Mouse (Mus musculus) heart, embryonic 10.5 days (tissue): ENCODE results near the gene Rtf1. TPM values are rescaled to one million over a fixed set of nuclear protein-coding genes. Genes with fewer than 3 reads are reported as not detected.
"Not testable (repeated sequence)": the region's sequence is repeated elsewhere in the genome, so short reads cannot be mapped to it uniquely, and the experiment has no call there.

Experiments used
- DNase-seq: peaks from one replicate; pipeline ENCODE4 v3.0.0-alpha.2; 2017; ENCODE audit warnings: low spot score
- H3K27ac ChIP-seq: fragments of 300-500 bp; sonication (generic); 2 replicates; pipeline ENCODE4 v1.5.1; 2016; ENCODE audit warnings: mild to moderate bottlenecking
- H3K27me3 ChIP-seq: fragments of 300-500 bp; sonication (generic); 2 replicates; pipeline ENCODE4 v1.6.1; 2016; ENCODE audit warnings: mild to moderate bottlenecking; ENCODE audit not compliant: poor library complexity, insufficient read depth, severe bottlenecking
- H3K36me3 ChIP-seq: fragments of 300-500 bp; sonication (generic); 2 replicates; pipeline ENCODE4 v1.6.1; 2016; ENCODE audit warnings: mild to moderate bottlenecking, moderate library complexity
- H3K4me1 ChIP-seq: fragments of 300-500 bp; sonication (generic); 2 replicates; pipeline ENCODE4 v1.6.1; 2016; ENCODE audit warnings: mild to moderate bottlenecking
- H3K4me3 ChIP-seq: fragments of 300-500 bp; sonication (generic); 2 replicates; pipeline ENCODE4 v1.5.1; 2016; ENCODE audit warnings: mild to moderate bottlenecking, moderate library complexity
- H3K9me3 ChIP-seq: fragments of 300-500 bp; sonication (generic); 2 replicates; pipeline ENCODE4 v1.6.1; 2016; ENCODE audit warnings: mild to moderate bottlenecking, moderate library complexity
- WGBS: fragments of 180-500 bp; shearing (Covaris S2); methylation state at CpG from one replicate; pipeline ENCODE4 v1.1.7; 2016; 5-methylcytosine and 5-hydroxymethylcytosine counted together
- polyA plus RNA-seq: library from polyadenylated mRNA; unstranded; fragments of >200 nt; fragmentation: Nextera tagmentation; extraction: Ambion mirVana; gene quantifications from 2 replicates; pipeline ENCODE4 v1.2.1, GENCODE M21; 2016

The Rtf1 gene
- polyA plus RNA-seq = 26.4 and 37.4 TPM in 2 replicates

DNA sequence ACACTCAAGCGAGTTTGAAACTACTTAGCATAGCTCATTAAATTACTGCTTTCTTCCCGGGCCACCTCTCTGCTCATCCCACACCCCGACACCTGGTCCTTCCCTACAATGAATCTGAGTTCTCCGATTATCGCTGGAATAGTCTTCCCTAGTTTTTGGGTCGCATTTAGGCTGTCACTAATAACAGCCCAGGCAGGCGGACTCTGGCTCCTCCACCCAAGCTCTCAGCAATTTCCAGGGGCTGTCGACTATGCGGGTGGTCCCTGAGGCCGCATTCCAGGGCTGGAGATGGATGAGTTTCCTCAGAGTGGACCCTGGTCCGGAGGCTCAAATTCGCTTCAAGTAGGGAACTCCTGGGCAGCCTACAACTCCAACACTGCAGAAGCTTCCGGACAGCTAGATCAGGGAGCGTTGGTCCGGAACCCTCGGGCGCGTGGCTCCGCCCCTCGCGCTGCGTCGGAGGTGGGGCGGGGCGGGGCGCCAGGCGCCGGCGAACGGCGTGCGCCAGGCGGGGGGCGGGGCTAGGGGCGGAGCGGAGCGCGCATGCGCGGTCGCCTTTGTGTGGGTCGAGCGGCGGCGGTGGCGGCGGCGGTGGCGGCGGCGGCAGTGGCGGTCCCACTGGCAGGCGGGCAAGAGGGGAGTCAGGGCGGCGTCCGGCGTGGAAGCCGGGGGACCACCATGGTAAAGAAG, at the start of gene Rtf1:
Gene Rtf1 (plus strand): TSS at position 544 of the 690 bp plus-strand sequence.
- WGBS = under 1% methylated on average over 58 of the region's 58 CpGs
- DNase-seq = peak; percentile 95
- peak within 1 kb of the TSS; percentile 86 for H3K4me3 ChIP-seq

DNA sequence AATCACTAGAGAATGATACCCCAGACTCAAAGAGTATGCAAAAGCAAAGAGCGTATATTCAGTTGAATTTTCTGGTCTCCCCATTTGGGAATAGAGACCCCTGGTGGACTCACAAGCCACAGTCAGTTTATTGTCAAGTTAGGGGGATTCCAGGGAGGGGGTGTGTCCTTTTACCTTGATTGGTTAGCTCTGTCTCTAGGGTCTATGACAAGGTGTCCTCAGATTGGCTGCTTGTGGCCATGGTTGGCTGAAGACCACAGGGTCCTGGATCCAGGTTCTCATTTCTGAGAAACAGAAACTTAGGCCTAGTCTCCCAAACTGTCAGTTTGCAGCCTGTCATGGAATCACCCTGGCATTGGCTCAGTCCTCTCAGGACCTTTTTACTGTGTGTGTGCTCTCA, 38.1 kb upstream of the Rtf1 start:
- no peaks in the 10 kb centered on the region for H3K4me1 ChIP-seq
- peaks cover 96% of the 10 kb centered on the region for H3K36me3 ChIP-seq
- no peak for DNase-seq
- H3K27me3 ChIP-seq = no peaks in the 10 kb centered on the region
- 83% methylated on average over 1 of the region's 1 CpGs for WGBS
- H3K4me3 ChIP-seq = no peak overlapping the region
- H3K9me3 ChIP-seq = no peaks in the 10 kb centered on the region
- no peak overlapping the region for H3K27ac ChIP-seq

More for the DNA sequence above, at the start of gene Rtf1:
- no peaks in the 10 kb centered on the region for H3K9me3 ChIP-seq
- H3K4me1 ChIP-seq = peaks cover 15% of the 10 kb centered on the region
- peak within 1 kb of the TSS; percentile 90 for H3K27ac ChIP-seq
- no peaks in the 10 kb centered on the region for H3K36me3 ChIP-seq
- H3K27me3 ChIP-seq = no peaks in the 10 kb centered on the region

- no peak overlapping the region for H3K27ac ChIP-seq
- H3K4me1 ChIP-seq = no peaks in the 10 kb centered on the region
- H3K27me3 ChIP-seq = no peaks in the 10 kb centered on the region
- DNase-seq = no peak
- WGBS = 92% methylated on average over 5 of the region's 5 CpGs
- peaks cover 97% of the 10 kb centered on the region for H3K36me3 ChIP-seq
- H3K4me3 ChIP-seq = no peak overlapping the region
- no peaks in the 10 kb centered on the region for H3K9me3 ChIP-seq
These were observed 33.5 kb upstream of the Rtf1 start for GRCm38 (mm10) chr2:119641214-119641912.

GRCm38 (mm10) chr2:119644254-119644653, 30.6 kb upstream of the Rtf1 start:
- Histone ChIP-seq H3K4me1 (no peaks in the 10 kb centered on the region), H3K4me3 (no peak overlapping the region), H3K9me3 (no peaks in the 10 kb centered on the region), H3K27me3 (no peaks in the 10 kb centered on the region), H3K36me3 (peaks cover 96% of the 10 kb centered on the region), H3K27ac (no peak overlapping the region)
- DNase-seq = no peak
- WGBS = 91% methylated on average over 5 of the region's 5 CpGs

DNA sequence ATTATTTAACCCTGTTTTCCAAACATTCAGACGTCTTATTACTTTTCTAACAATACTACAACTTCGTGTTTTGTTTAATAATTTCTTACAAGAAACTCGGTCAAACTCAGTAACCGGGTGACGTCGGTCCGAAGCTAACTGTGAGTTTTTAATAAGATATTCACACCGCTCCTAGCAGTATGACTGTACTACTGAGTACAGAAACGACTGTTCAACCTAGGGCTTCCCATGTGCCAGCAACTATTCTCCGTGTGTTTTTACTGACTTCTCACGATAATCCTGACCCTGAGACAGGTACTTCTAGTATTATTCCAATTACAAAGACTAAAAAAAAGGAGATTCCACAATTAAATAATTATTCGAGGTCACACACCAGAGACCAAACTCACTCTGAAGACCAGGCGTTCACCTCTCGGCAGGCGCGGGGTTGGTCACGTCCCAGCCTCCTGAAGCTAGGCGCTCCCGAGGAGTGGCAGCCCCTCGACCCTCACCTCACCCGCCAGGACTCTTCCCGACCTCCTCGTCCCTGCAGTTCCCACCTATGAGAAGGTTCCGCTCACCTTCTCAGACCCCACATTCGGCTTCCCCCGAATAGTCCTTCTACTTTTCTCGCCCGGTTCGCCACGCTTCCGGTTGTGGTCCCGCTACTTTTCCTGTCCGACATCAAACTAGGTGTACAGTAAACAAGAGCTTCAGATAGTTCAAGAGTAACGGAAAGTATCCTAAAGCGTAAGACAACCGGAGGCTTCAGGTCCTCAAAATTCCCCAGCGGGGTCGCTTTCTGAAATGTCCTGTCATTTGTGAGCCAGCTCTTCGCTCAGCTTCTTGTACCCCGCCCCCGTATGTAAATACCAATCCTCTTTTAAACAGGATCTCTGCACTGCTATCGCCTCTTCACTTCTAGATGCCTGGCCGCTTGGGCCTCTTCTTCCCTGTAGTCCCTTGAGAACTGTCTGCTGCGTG, 12.4 kb upstream of the Rtf1 start, which contains the start of gene Ndufaf1:
Gene Ndufaf1 (minus strand): TSS at position 608 of the 963 bp plus-strand sequence.
- Histone ChIP-seq H3K4me3 (peak within 1 kb of the TSS; percentile 91), H3K36me3 (peaks cover 27% of the 10 kb centered on the region), H3K27me3 (no peaks in the 10 kb centered on the region), H3K27ac (peak within 1 kb of the TSS; percentile 93), H3K4me1 (peaks cover 6% of the 10 kb centered on the region), H3K9me3 (no peaks in the 10 kb centered on the region)
- peak; percentile 94 for DNase-seq
- WGBS = 1% methylated on average over 44 of the region's 44 CpGs

GRCm38 (mm10) chr2:119665744-119666143, 9.1 kb upstream of the Rtf1 start:
- not testable (repeated sequence) for DNase-seq, H3K4me3 ChIP-seq, H3K27me3 ChIP-seq, H3K27ac ChIP-seq, H3K36me3 ChIP-seq, H3K9me3 ChIP-seq, H3K4me1 ChIP-seq
- 63% methylated on average over 21 of the region's 23 CpGs for WGBS

- Histone ChIP-seq H3K36me3 (no peaks in the 10 kb centered on the region), H3K4me3 (no peak overlapping the region), H3K27ac (no peak overlapping the region), H3K4me1 (peaks cover under 1% of the 10 kb centered on the region; the same call in 1 of the 2 replicates), H3K9me3 (no peaks in the 10 kb centered on the region), H3K27me3 (no peaks in the 10 kb centered on the region)
- WGBS = 14% methylated on average over 7 of the region's 7 CpGs
- no peak for DNase-seq
These were observed 5.9 kb upstream of the Rtf1 start for GRCm38 (mm10) chr2:119669010-119669409.

GRCm38 (mm10) chr2:119675215-119675784, 432 bp downstream of the Rtf1 start:
- peaks cover 3% of the 10 kb centered on the region for H3K36me3 ChIP-seq
- no peaks in the 10 kb centered on the region for H3K27me3 ChIP-seq
- peaks cover 15% of the 10 kb centered on the region for H3K4me1 ChIP-seq
- under 1% methylated on average over 38 of the region's 39 CpGs for WGBS
- H3K4me3 ChIP-seq = peak overlapping the region; percentile 86
- DNase-seq = peak; percentile 88
- peak overlapping the region; percentile 90 for H3K27ac ChIP-seq
- H3K9me3 ChIP-seq = no peaks in the 10 kb centered on the region

DNA sequence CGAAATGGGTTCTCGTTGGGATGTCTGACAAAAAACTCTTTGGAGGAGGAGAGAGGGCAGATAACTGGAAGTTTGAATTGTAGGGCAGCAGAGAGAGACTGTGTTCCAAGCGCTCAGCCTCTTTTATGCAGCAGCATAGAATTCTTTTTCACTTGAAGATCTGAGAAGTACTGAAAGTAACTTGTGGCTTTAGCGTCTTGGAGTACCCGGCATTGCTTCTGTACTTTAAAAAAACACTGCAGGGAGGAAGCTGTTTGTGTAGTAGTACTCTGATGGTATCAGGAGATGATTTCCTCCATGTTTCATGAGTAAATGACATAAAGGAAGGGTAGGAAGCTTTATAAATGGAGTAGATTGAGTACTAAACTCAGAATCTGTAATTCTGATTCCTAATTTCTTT, 963 bp downstream of the Rtf1 start:
- Histone ChIP-seq H3K27me3 (no peaks in the 10 kb centered on the region), H3K4me1 (peaks cover 15% of the 10 kb centered on the region), H3K27ac (peak overlapping the region; percentile 90), H3K9me3 (no peaks in the 10 kb centered on the region), H3K4me3 (peak overlapping the region; percentile 86), H3K36me3 (peaks cover 3% of the 10 kb centered on the region)
- no peak for DNase-seq
- whole genome bisulfite sequencing = 8% methylated on average over 5 of the region's 5 CpGs

GRCm38 (mm10) chr2:119683706-119684105, 8.8 kb downstream of the Rtf1 start:
- peaks cover 17% of the 10 kb centered on the region for H3K36me3 ChIP-seq
- no peaks in the 10 kb centered on the region for H3K9me3 ChIP-seq
- no peak overlapping the region for H3K4me3 ChIP-seq
- no peak overlapping the region for H3K27ac ChIP-seq
- peaks cover 9% of the 10 kb centered on the region for H3K4me1 ChIP-seq
- no peak for DNase-seq
- WGBS = 84% methylated on average over 2 of the region's 2 CpGs
- no peaks in the 10 kb centered on the region for H3K27me3 ChIP-seq

DNA sequence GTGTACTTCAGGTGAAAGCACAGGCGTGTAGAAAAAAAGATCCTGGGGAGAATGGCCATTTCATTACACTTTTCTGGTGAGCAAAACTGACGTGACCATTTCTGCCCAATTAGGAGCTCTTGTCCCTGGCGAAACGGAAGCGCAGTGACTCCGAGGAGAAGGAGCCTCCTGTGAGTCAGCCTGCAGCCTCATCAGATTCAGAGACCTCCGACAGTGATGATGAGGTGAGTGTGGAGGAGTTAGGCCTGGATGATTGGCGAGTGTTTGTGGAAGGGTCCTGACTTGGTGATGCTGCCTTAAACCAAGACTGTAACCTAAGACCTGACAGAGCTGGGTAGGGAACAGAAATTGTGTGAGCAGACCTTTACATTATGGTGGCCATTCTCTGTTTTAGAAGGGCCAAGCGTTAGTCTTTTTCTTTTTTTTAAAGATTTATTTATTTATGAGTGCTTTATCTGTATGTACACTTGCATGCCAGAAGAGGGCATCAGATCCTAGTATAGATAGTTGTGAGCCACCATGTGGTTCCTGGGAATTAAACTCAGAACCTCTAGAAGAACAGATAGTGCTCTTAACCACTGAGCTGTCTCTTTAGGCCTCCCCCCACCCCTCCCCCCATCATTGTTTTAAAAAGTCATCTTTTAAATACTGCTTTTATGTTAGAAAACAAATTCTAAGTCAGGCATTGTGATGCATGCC, 17.3 kb downstream of the Rtf1 start:
- DNase-seq = no peak
- H3K27me3 ChIP-seq = no peaks in the 10 kb centered on the region
- H3K27ac ChIP-seq = no peak overlapping the region
- 78% methylated on average over 9 of the region's 9 CpGs for WGBS
- H3K4me1 ChIP-seq = 0 out of 2 replicates have a peak, but pooled peaks cover 3% of the 10 kb centered on the region
- H3K9me3 ChIP-seq = no peaks in the 10 kb centered on the region
- no peak overlapping the region for H3K4me3 ChIP-seq
- peaks cover 27% of the 10 kb centered on the region for H3K36me3 ChIP-seq

DNA sequence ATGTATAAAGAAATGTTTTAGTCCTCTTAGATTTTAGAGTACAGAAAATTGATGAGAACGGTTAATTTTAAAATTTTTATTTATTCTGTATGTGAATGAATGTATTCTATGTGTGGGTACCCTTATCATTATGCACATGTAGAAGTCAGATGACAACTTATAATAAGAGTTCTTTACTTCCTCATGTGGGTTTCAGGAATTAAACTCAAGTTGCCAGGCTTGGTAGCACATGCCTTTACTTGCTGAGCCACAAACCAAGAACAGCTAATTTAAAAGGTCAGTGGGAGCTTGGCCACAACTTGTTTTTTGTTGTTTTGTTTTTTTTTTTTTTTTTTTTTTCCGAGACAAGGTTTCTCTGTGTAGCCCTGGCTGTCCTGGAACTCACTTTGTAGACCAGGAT, 20.0 kb downstream of the Rtf1 start:
- peaks cover 18% of the 10 kb centered on the region; the same call in 1 of the 2 replicates for H3K36me3 ChIP-seq
- H3K4me1 ChIP-seq = 0 out of 2 replicates have a peak, but pooled peaks cover 3% of the 10 kb centered on the region
- H3K27ac ChIP-seq = no peak overlapping the region
- H3K9me3 ChIP-seq = no peaks in the 10 kb centered on the region
- DNase-seq = no peak
- no peaks in the 10 kb centered on the region for H3K27me3 ChIP-seq
- 79% methylated on average over 2 of the region's 2 CpGs for WGBS
- H3K4me3 ChIP-seq = no peak overlapping the region
